Mouse (Mus musculus) G1E (cell line): ENCODE measurements around the gene Cry2. TPM values are rescaled to one million over a fixed set of nuclear protein-coding genes. Genes with fewer than 3 reads are reported as not detected.

Source experiments
- ATAC-seq: 2 replicates; pipeline ENCODE4 v1.8.0; 2016; ENCODE audit warnings: mild to moderate bottlenecking; ENCODE audit not compliant: insufficient number of reproducible peaks, poor library complexity, low FRiP score, severe bottlenecking; ENCODE audit errors: extremely low read depth
- DNase-seq: peaks from one replicate; pipeline ENCODE4 v3.0.0; 2012; ENCODE audit warnings: low spot score
- H3K27me3 ChIP-seq: 2 replicates; pipeline ENCODE4 v1.6.1; 2012; ENCODE audit warnings: mild to moderate bottlenecking, low read length, inconsistent platforms; ENCODE audit not compliant: insufficient read depth
- H3K36me3 ChIP-seq: replicated peaks from 2 replicates; pipeline ENCODE3; 2012; ENCODE audit warnings: mild to moderate bottlenecking, inconsistent platforms
- H3K4me1 ChIP-seq: 2 replicates; pipeline ENCODE4 v1.6.1; 2012; ENCODE audit warnings: low read depth, low read length, inconsistent platforms, mixed read lengths; ENCODE audit not compliant: insufficient read depth
- H3K4me3 ChIP-seq: 2 replicates; pipeline ENCODE4 v1.5.1; 2012; ENCODE audit warnings: low read depth, mild to moderate bottlenecking, inconsistent platforms, low read length, moderate library complexity, mixed read lengths
- H3K9me3 ChIP-seq: replicated peaks from 2 replicates; pipeline ENCODE4 v1.6.1; 2012; ENCODE audit warnings: inconsistent platforms
- CTCF ChIP-seq: IDR thresholded peaks from 2 replicates; pipeline ENCODE4 v1.5.1; 2012; ENCODE audit warnings: low read depth, low read length, inconsistent platforms, mixed read lengths
- GATA1 ChIP-seq: IDR thresholded peaks from 2 replicates; pipeline ENCODE4 v1.6.1; 2012; ENCODE audit warnings: borderline replicate concordance, low read length, inconsistent platforms, mixed read lengths
- GATA2 ChIP-seq: IDR thresholded peaks from 2 replicates; pipeline ENCODE4 v1.6.1; 2012; ENCODE audit warnings: low read depth, low read length, inconsistent platforms, borderline replicate concordance
- POLR2AphosphoS5 ChIP-seq: IDR thresholded peaks from 2 replicates; pipeline ENCODE4 v1.6.1; 2012; ENCODE audit warnings: low read depth, low read length, inconsistent platforms; ENCODE audit not compliant: insufficient replicate concordance
- TAL1 ChIP-seq: conservative IDR thresholded peaks from 2 replicates; pipeline ENCODE4 v1.6.1; 2012; ENCODE audit warnings: low read depth, low read length, inconsistent platforms, mixed read lengths
- polyA plus RNA-seq: library from polyadenylated mRNA; stranded (reverse); fragments of >175 nt; gene quantifications from 2 replicates; pipeline ENCODE4 v1.2.3, GENCODE M21; 2012
- total RNA-seq, 2 experiments: library from RNA; stranded (forward) in 1 of 2; stranded (reverse) in 1 of 2; fragments of 200-1000 nt in 1 of 2; fragments of >200 nt in 1 of 2; fragmentation: Nextera tagmentation in 1 of 2; gene quantifications; 2 replicates each; pipeline ENCODE4 v1.2.3; 2014 to 2017

Gene Cry2
- total and polyA plus RNA-seq, 3 experiments: 13.3 to 30.6 (median 18.0) TPM

DNA sequence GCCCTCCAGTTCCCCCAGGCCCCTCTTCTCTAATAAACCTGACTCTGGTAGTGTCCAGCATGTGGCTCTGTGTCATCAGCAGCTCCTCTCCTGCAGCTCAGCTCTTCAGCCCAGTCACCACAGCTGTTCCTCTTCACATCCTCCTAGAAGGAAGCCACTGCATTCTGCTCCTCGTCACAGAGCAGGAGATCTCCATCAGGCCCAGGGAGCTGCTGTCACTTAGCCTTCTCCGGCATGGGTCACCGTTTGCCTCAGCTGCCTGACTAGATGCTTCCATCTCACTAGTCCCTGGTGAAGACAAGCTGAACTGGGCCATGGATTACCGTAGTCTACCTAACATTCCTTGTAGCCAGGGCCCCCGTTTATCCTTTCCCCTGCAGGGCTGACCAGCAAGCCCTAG is 52.7 kb downstream of the Cry2 start:
- Histone ChIP-seq H3K27me3 (peaks cover 19% of the 10 kb centered on the region), H3K4me1 (peaks cover 22% of the 10 kb centered on the region), H3K4me3 (no peak overlapping the region), H3K9me3 (no peaks in the 10 kb centered on the region), H3K36me3 (peaks cover 76% of the 10 kb centered on the region)
- no peak for ATAC-seq
- TF ChIP-seq CTCF: no peak
- TF ChIP-seq POLR2AphosphoS5: no peak
- no peak for TF ChIP-seq GATA2
- no peak for TF ChIP-seq TAL1
- no peak for DNase-seq

- H3K4me3 ChIP-seq: no peak overlapping the region
- DNase-seq (no peak), ATAC-seq (no peak)
- H3K4me1 ChIP-seq: peaks cover 27% of the 10 kb centered on the region
- peaks cover 13% of the 10 kb centered on the region for H3K27me3 ChIP-seq
- H3K9me3 ChIP-seq: no peaks in the 10 kb centered on the region
- H3K36me3 ChIP-seq: peaks cover 76% of the 10 kb centered on the region
- TF ChIP-seq GATA1 (no peak), TAL1 (no peak), POLR2AphosphoS5 (no peak), GATA2 (no peak), CTCF (no peak)
Measured at GRCm38 (mm10) chr2:92380495-92381050, 53.3 kb downstream of the Cry2 start.

- ATAC-seq: no peak
- peaks cover 7% of the 10 kb centered on the region for H3K27me3 ChIP-seq
- peaks cover 24% of the 10 kb centered on the region for H3K4me1 ChIP-seq
- DNase-seq: no peak
- H3K36me3 ChIP-seq: peaks cover 76% of the 10 kb centered on the region
- no peak overlapping the region for H3K4me3 ChIP-seq
- no peaks in the 10 kb centered on the region for H3K9me3 ChIP-seq
- TF ChIP-seq CTCF (no peak), TAL1 (no peak), GATA2 (no peak), POLR2AphosphoS5 (no peak), GATA1 (no peak)
Measured at GRCm38 (mm10) chr2:92379783-92380494, 53.9 kb downstream of the Cry2 start.

GRCm38 (mm10) chr2:92377320-92377719 is 56.5 kb downstream of the Cry2 start:
- DNase-seq (no peak), ATAC-seq (no peak)
- TF ChIP-seq TAL1: no peak
- no peak for TF ChIP-seq POLR2AphosphoS5
- no peak for TF ChIP-seq GATA2
- no peak for TF ChIP-seq CTCF
- TF ChIP-seq GATA1: no peak
- H3K36me3 ChIP-seq: peaks cover 61% of the 10 kb centered on the region
- peaks cover 9% of the 10 kb centered on the region for H3K27me3 ChIP-seq
- peaks cover 37% of the 10 kb centered on the region for H3K4me1 ChIP-seq
- no peaks in the 10 kb centered on the region for H3K9me3 ChIP-seq
- no peak overlapping the region for H3K4me3 ChIP-seq

- DNase-seq (no peak), ATAC-seq (no peak)
- TF ChIP-seq GATA1 (no peak), GATA2 (no peak), CTCF (no peak), POLR2AphosphoS5 (no peak), TAL1 (no peak)
- peaks cover 50% of the 10 kb centered on the region for H3K36me3 ChIP-seq
- peak overlapping the region; percentile 93 for H3K4me3 ChIP-seq
- peaks cover 19% of the 10 kb centered on the region for H3K27me3 ChIP-seq
- H3K4me1 ChIP-seq: peaks cover 37% of the 10 kb centered on the region
- H3K9me3 ChIP-seq: no peaks in the 10 kb centered on the region
Measured at GRCm38 (mm10) chr2:92376300-92376699, 57.5 kb downstream of the Cry2 start.

DNA sequence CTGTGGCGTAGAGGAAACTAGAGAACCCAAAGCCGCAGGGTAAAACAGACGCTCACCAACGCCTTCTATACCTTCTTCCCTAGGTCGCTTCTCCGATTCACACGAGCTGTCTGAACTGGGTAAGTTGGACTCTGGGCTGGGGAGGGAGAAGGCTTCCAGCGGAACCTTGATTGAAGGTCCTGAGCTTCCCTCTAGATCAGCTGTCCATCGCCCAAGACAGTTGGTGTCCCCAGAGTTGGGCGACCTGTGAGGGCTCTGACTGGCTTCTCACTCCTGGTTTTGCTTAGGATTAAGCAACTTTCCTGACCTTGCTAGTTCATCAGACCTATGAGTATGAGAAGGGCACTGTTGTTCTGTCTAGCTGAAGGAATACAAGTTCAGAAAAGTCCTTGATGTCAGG is 58.1 kb downstream of the Cry2 start:
- Histone ChIP-seq H3K4me1 (peaks cover 38% of the 10 kb centered on the region), H3K9me3 (no peaks in the 10 kb centered on the region), H3K4me3 (peak overlapping the region; percentile 93), H3K27me3 (peaks cover 25% of the 10 kb centered on the region), H3K36me3 (peaks cover 45% of the 10 kb centered on the region)
- no peak for ATAC-seq
- no peak for DNase-seq
- no peak for TF ChIP-seq TAL1
- TF ChIP-seq GATA2: no peak
- TF ChIP-seq CTCF: no peak
- no peak for TF ChIP-seq POLR2AphosphoS5
- no peak for TF ChIP-seq GATA1
